Mouse (Mus musculus) stomach, postnatal 0 days (tissue): ENCODE measurements around the gene Spg21. TPM values are rescaled to one million over a fixed set of nuclear protein-coding genes. Genes with fewer than 3 reads are reported as not detected.

Experiments
- ATAC-seq: fragments of 200-750 bp; cut with Nextera tagmentation; 2 replicates; pipeline ENCODE4 v1.8.0; 2017; ENCODE audit not compliant: low FRiP score, low TSS enrichment
- DNase-seq: peaks from one replicate; pipeline ENCODE4 v3.0.0-alpha.2; 2016; ENCODE audit warnings: low spot score
- H3K27ac ChIP-seq: fragments of 300-500 bp; sonication (generic); replicated peaks from 2 replicates; pipeline ENCODE4 v1.5.1; 2014; ENCODE audit warnings: mild to moderate bottlenecking, control low read depth
- H3K27me3 ChIP-seq: fragments of 300-500 bp; sonication (generic); 2 replicates; pipeline ENCODE4 v1.6.1; 2014; ENCODE audit warnings: low read length; ENCODE audit not compliant: control insufficient read depth, insufficient read depth
- H3K36me3 ChIP-seq: fragments of 300-500 bp; sonication (generic); 2 replicates; pipeline ENCODE4 v1.6.1; 2014; ENCODE audit warnings: low read length, mixed read lengths; ENCODE audit not compliant: control insufficient read depth, insufficient read depth
- H3K4me1 ChIP-seq: fragments of 300-500 bp; sonication (generic); replicated peaks from 2 replicates; pipeline ENCODE4 v1.6.1; 2014; ENCODE audit warnings: antibody characterized with exemption; ENCODE audit not compliant: control insufficient read depth, insufficient read depth
- H3K4me2 ChIP-seq: fragments of 300-500 bp; sonication (generic); replicated peaks from 2 replicates; pipeline ENCODE4 v1.6.1; 2014; ENCODE audit warnings: low read depth, mild to moderate bottlenecking, control low read depth, moderate library complexity
- H3K4me3 ChIP-seq: fragments of 300-500 bp; sonication (generic); 2 replicates; pipeline ENCODE4 v1.5.1; 2014; ENCODE audit warnings: low read depth, low read length, control low read depth
- H3K9ac ChIP-seq: fragments of 300-500 bp; sonication (generic); 2 replicates; pipeline ENCODE4 v1.6.1; 2014; ENCODE audit warnings: mild to moderate bottlenecking, low read length, control low read depth, mixed read lengths
- H3K9me3 ChIP-seq: fragments of 300-500 bp; sonication (generic); 2 replicates; pipeline ENCODE4 v1.6.1; 2016; ENCODE audit warnings: low read length; ENCODE audit not compliant: control insufficient read depth
- CTCF ChIP-seq: IDR thresholded peaks from 2 replicates; pipeline ENCODE4 v1.5.1; 2016; ENCODE audit warnings: antibody characterized with exemption, low read depth, mild to moderate bottlenecking, moderate library complexity
- EP300 ChIP-seq: optimal IDR thresholded peaks from 2 replicates; pipeline ENCODE3; 2016; ENCODE audit warnings: antibody characterized with exemption
- WGBS: fragments of 180-500 bp; shearing (Covaris S2); extraction: QIAGEN DNeasy Blood & Tissue Kit; methylation state at CpG from one replicate; pipeline ENCODE4 v1.1.7; 2014; 5-methylcytosine and 5-hydroxymethylcytosine counted together
- polyA plus RNA-seq: library from polyadenylated mRNA; unstranded; fragments of >200 nt; fragmentation: Nextera tagmentation; extraction: Ambion mirVana; gene quantifications from 2 replicates; pipeline ENCODE4 v1.2.1, GENCODE M21; 2015

The Spg21 gene
- polyA plus RNA-seq, 1 experiment from 2014 or later, result 62.3 TPM

DNA sequence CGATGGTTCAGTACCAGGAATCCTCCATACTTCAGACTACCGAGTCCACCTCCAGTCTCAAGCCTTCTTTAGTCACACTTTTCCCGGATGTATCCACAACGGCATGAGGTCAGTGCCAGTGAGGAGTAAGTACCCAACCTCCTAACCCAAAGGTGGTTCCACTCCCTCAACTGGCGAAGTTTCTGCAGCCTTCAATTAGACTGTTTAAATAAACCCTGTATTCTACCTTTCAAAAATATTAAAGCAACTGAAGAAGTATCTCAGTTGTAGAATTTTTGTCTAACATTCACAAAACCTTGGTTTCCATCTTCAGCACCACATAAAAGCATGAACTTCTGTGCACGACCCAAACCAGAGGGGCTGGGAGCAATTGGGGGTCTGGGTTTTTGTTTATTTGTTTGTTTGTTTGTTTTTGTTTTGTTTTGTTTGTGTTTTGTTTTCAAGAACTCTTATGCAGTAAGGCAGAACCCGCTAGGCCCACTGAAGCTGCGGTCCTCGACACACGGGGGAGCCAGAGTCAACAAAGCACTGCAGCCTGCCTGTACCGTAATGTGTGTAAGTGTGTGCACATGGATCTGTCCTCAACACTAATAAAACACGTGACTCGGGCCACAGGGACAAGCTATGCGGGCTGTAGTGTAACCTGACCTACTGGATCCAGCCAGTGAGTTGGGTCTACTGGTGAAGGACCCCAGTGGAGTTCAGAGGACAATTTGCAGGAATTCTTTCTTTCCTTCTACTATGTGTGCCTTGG lies 63.0 kb downstream of the Spg21 start:
- no peak overlapping the region for H3K4me2 ChIP-seq
- peak; percentile 89 for ATAC-seq

DNA sequence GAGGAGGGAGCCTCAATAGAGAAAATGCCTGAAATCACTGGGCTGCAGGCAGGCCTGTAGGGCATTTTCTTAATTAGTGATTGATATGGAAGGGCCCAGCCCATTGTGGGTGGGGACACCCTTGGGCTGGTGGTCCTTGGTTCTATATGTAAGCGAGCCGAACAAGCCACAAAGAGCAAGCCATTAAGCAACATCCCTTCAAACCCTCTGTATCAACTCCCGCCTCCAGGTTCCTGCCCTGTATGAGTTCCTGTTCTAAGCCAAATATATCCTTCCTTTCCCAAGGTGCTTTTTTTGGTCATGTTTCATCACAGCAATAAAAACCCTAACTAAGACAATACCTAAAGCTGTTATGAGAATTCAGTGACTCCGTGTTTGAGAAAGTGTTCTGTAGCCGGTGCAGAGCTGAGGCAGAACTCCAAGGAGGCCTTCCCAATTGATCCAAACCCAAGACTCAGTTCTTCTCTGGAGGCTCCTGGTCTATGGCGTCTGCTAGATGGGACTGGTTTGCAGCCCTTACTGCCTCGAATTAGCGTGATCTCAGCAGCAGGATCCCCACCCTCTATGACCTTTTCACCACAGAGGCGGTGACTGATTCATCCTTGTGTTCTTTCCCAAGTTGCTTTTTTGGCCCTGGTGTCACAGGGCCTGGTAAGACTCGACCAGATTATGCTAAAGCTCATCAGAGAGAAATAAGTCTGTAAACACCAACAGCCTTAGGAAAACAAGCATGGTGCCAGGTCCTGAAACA lies 64.9 kb downstream of the Spg21 start:
- DNase-seq (no peak), ATAC-seq (no peak)
- no peak overlapping the region for H3K4me3 ChIP-seq
- H3K4me2 ChIP-seq, result no peak overlapping the region
- no peak overlapping the region for H3K27ac ChIP-seq
- H3K9me3 ChIP-seq, result no peaks in the 10 kb centered on the region
- no peaks in the 10 kb centered on the region for H3K27me3 ChIP-seq
- no peak for TF ChIP-seq CTCF
- no peak for TF ChIP-seq EP300
- no peaks in the 10 kb centered on the region for H3K36me3 ChIP-seq
- no peak overlapping the region for H3K9ac ChIP-seq
- no peaks in the 10 kb centered on the region; the same call in 1 of the 2 replicates for H3K4me1 ChIP-seq
- WGBS, result 71% methylated on average over 10 of the region's 10 CpGs

More for the DNA sequence above, 63.0 kb downstream of the Spg21 start:
- DNase-seq, result peak; percentile 82
- no peaks in the 10 kb centered on the region for H3K9me3 ChIP-seq
- TF ChIP-seq EP300 (no peak), CTCF (peak; percentile 96)
- no peak overlapping the region for H3K9ac ChIP-seq
- H3K4me1 ChIP-seq, result no peaks in the 10 kb centered on the region; the same call in 1 of the 2 replicates
- WGBS, result 26% methylated on average over 14 of the region's 14 CpGs
- H3K4me3 ChIP-seq, result no peak overlapping the region
- no peaks in the 10 kb centered on the region for H3K27me3 ChIP-seq
- no peak overlapping the region for H3K27ac ChIP-seq
- H3K36me3 ChIP-seq, result no peaks in the 10 kb centered on the region

DNA sequence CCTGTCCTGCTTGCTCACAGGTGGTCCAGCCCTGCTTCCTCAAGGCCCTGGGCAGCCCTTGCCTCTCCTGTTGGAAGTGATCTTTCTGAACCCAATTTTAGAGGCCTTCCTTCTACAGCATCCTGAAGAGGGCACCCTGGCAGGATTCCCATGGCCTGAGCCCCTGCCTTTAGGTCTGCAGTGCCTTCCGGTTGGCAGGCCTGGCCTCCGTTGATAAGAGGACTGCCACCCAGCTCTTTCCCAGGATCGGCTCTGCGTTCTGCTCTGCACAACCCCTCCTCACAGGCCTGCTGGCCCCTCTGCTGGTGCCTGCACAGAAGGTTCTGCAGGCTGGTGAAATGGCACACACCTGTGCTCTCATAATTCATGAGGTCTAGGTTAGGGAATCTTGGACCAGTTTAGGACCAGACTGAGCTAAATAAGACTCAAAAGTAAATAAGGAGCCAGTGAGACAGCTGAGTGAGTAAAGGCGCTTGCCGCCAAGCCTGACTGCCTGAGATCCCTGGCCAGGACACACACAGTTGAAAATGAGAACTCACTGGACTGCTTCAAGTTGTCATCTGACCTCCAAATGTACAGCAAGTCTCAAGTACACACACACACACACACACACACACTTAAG lies 67.8 kb downstream of the Spg21 start:
- H3K27me3 ChIP-seq, result no peaks in the 10 kb centered on the region
- peak overlapping the region; percentile 13; the same call in 1 of the 2 replicates for H3K9ac ChIP-seq
- DNase-seq (no peak), ATAC-seq (no peak)
- H3K4me3 ChIP-seq, result no peak overlapping the region
- no peak overlapping the region for H3K4me2 ChIP-seq
- no peak for TF ChIP-seq EP300
- no peak for TF ChIP-seq CTCF
- no peak overlapping the region for H3K27ac ChIP-seq
- H3K4me1 ChIP-seq, result no peaks in the 10 kb centered on the region; the same call in 1 of the 2 replicates
- no peaks in the 10 kb centered on the region for H3K36me3 ChIP-seq
- no peaks in the 10 kb centered on the region for H3K9me3 ChIP-seq
- 57% methylated on average over 6 of the region's 6 CpGs for WGBS

DNA sequence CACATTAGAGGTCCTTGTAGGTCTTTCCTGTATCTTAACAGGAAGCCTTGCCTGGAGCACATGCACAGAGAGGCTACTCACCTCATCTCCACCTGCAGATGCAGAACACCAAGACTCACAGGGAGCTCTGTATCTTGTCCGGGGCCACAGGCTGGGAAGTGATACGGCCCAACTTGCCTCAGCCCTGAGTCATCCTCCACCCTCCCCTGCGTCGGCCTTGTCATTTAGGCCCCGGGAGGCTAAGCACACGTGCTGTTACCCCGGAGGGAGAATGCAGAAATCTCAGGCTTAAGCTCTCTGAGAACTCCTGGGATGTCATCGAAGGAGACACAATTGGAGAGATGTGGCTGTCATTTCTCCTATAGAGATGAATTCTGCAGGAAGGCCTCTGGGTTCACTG lies 68.9 kb downstream of the Spg21 start:
- whole genome bisulfite sequencing, result 63% methylated on average over 8 of the region's 8 CpGs
- Histone ChIP-seq H3K27ac (no peak overlapping the region), H3K9me3 (no peaks in the 10 kb centered on the region), H3K4me3 (no peak overlapping the region), H3K9ac (no peak overlapping the region), H3K4me2 (no peak overlapping the region), H3K36me3 (no peaks in the 10 kb centered on the region), H3K4me1 (no peaks in the 10 kb centered on the region; the same call in 1 of the 2 replicates), H3K27me3 (no peaks in the 10 kb centered on the region)
- DNase-seq (no peak), ATAC-seq (no peak)
- no peak for TF ChIP-seq EP300
- no peak for TF ChIP-seq CTCF

DNA sequence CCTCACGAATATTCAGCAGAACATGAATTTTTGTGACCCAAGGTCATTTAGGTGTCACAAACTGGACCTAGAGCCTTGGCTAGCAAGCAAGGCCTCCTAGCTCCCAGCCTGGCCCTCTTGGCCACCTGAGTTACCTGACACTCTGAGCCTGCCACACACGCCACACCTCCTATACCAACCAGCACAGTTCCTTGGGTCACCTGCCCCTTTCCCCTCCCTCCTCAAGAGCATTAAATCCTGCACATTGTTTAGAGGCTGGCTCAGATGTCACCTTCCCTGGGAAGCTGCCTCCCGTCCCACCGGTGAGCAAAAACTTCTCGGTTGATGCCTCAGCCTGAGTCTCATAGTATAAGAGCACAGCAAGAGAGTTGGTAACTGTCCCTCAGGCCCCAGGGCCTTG lies 70.5 kb downstream of the Spg21 start:
- Histone ChIP-seq H3K4me2 (no peak overlapping the region), H3K4me1 (no peaks in the 10 kb centered on the region; the same call in 1 of the 2 replicates), H3K9me3 (no peaks in the 10 kb centered on the region), H3K4me3 (no peak overlapping the region), H3K27me3 (no peaks in the 10 kb centered on the region), H3K27ac (no peak overlapping the region), H3K9ac (no peak overlapping the region), H3K36me3 (no peaks in the 10 kb centered on the region)
- TF ChIP-seq CTCF (no peak), EP300 (no peak)
- DNase-seq (no peak), ATAC-seq (no peak)
- 76% methylated on average over 5 of the region's 5 CpGs for WGBS
